Mouse (Mus musculus) MEL (cell line): ENCODE data around the gene Enox1. TPM values are rescaled to one million over a fixed set of nuclear protein-coding genes. Genes with fewer than 3 reads are reported as not detected.

Experiments
- DNase-seq: peaks from one replicate; pipeline ENCODE4 v3.0.0; 2011; ENCODE audit warnings: low read depth, low spot score
- H3K27ac ChIP-seq: 2 replicates; pipeline ENCODE4 v1.5.1; 2012; ENCODE audit warnings: low read depth, mild to moderate bottlenecking, control low read depth, low read length, moderate library complexity; ENCODE audit not compliant: control insufficient read depth
- H3K27me3 ChIP-seq, 2 experiments: fragments of 150-350 bp in 1 of 2; sonication (generic) in 1 of 2; 2 replicates each; pipeline ENCODE4 v1.6.1; 2012; ENCODE audit warnings: low read length in 2 of 2, mild to moderate bottlenecking in 2 of 2, improper control_type of control experiment in 1 of 2, moderate library complexity in 1 of 2; ENCODE audit not compliant: insufficient read depth in 2 of 2, control insufficient read depth in 1 of 2
- H3K36me3 ChIP-seq, 2 experiments: 2 replicates each; pipeline ENCODE4 v1.6.1; 2012 to 2014; ENCODE audit warnings: low read length in 2 of 2, improper control_type of control experiment in 1 of 2, inconsistent platforms in 1 of 2, mild to moderate bottlenecking in 1 of 2; ENCODE audit not compliant: insufficient read depth in 2 of 2, control insufficient read depth in 1 of 2
- H3K4me1 ChIP-seq, 2 experiments: fragments of 150-350 bp in 1 of 2; sonication (generic) in 1 of 2; 2 replicates each; pipeline ENCODE4 v1.6.1; 2012; ENCODE audit warnings: low read length in 2 of 2, improper control_type of control experiment in 1 of 2, mild to moderate bottlenecking in 1 of 2; ENCODE audit not compliant: insufficient read depth in 2 of 2, control insufficient read depth in 1 of 2
- H3K4me3 ChIP-seq, 2 experiments: fragments of 150-350 bp in 1 of 2; sonication (generic) in 1 of 2; 2 replicates each; pipeline ENCODE4 v1.5.1; 2012; ENCODE audit warnings: low read depth in 2 of 2, low read length in 2 of 2, mild to moderate bottlenecking in 2 of 2, moderate library complexity in 2 of 2, control low read depth in 1 of 2, improper control_type of control experiment in 1 of 2; ENCODE audit not compliant: control insufficient read depth in 1 of 2, insufficient read depth in 1 of 2
- H3K79me2 ChIP-seq: 2 replicates; pipeline ENCODE4 v1.6.1; 2012; ENCODE audit warnings: mild to moderate bottlenecking, low read length, moderate library complexity; ENCODE audit not compliant: control insufficient read depth, poor library complexity, insufficient read depth
- H3K9ac ChIP-seq: 2 replicates; pipeline ENCODE4 v1.6.1; 2012; ENCODE audit warnings: low read depth, mild to moderate bottlenecking, control low read depth, low read length, moderate library complexity; ENCODE audit not compliant: control insufficient read depth, poor library complexity, severe bottlenecking
- H3K9me3 ChIP-seq: fragments of 150-350 bp; sonication (generic); replicated peaks from 2 replicates; pipeline ENCODE4 v1.6.1; 2012; ENCODE audit warnings: mild to moderate bottlenecking, low read length, improper control_type of control experiment, moderate library complexity; ENCODE audit not compliant: insufficient read depth
- CHD2 ChIP-seq: IDR thresholded peaks from 2 replicates; pipeline ENCODE4 v1.6.1; 2011; ENCODE audit warnings: low read length, improper control_type of control experiment
- E2F4 ChIP-seq: IDR thresholded peaks from 2 replicates; pipeline ENCODE4 v1.6.1; 2011; ENCODE audit warnings: low read depth, low read length, improper control_type of control experiment, borderline replicate concordance
- ELF1 ChIP-seq: IDR thresholded peaks from 2 replicates; pipeline ENCODE4 v1.6.1; 2014; ENCODE audit warnings: low read depth, mild to moderate bottlenecking, inconsistent platforms, low read length, improper control_type of control experiment, moderate library complexity
- ETS1 ChIP-seq: IDR thresholded peaks from 2 replicates; pipeline ENCODE4 v1.6.1; 2012; ENCODE audit warnings: low read depth, mild to moderate bottlenecking, inconsistent platforms, low read length, improper control_type of control experiment, moderate library complexity
- GATA1 ChIP-seq: IDR thresholded peaks from 2 replicates; pipeline ENCODE4 v1.6.1; 2011; ENCODE audit warnings: low read depth, low read length, improper control_type of control experiment
- HCFC1 ChIP-seq: IDR thresholded peaks from 2 replicates; pipeline ENCODE4 v1.6.1; 2012; ENCODE audit warnings: low read depth, mild to moderate bottlenecking, inconsistent platforms, low read length, improper control_type of control experiment, moderate library complexity
- MXI1 ChIP-seq: IDR thresholded peaks from 2 replicates; pipeline ENCODE4 v1.6.1; 2011; ENCODE audit warnings: mild to moderate bottlenecking, low read depth, low read length, improper control_type of control experiment
- POLR2A ChIP-seq, 2 experiments: IDR thresholded peaks; 2 replicates each; pipeline ENCODE4 v1.6.1; 2011 to 2012; ENCODE audit warnings: low read length in 2 of 2, mild to moderate bottlenecking in 2 of 2, control low read depth in 1 of 2, improper control_type of control experiment in 1 of 2, low read depth in 1 of 2, moderate library complexity in 1 of 2; ENCODE audit not compliant: control insufficient read depth in 1 of 2, insufficient read depth in 1 of 2, poor library complexity in 1 of 2
- POLR2AphosphoS2 ChIP-seq: IDR thresholded peaks from 2 replicates; pipeline ENCODE4 v1.6.1; 2011; ENCODE audit warnings: low read length, improper control_type of control experiment
- RAD21 ChIP-seq: IDR thresholded peaks from 2 replicates; pipeline ENCODE4 v1.6.1; 2011; ENCODE audit warnings: mild to moderate bottlenecking, low read depth, low read length, improper control_type of control experiment
- SIN3A ChIP-seq: IDR thresholded peaks from 2 replicates; pipeline ENCODE4 v1.6.1; 2012; ENCODE audit warnings: low read length, improper control_type of control experiment, inconsistent platforms
- TBP ChIP-seq: IDR thresholded peaks from 2 replicates; pipeline ENCODE4 v1.8.0; 2011; ENCODE audit warnings: low read depth, low read length, improper control_type of control experiment
- UBTF ChIP-seq: IDR thresholded peaks from 2 replicates; pipeline ENCODE4 v1.6.1; 2012; ENCODE audit warnings: low read depth, mild to moderate bottlenecking, inconsistent platforms, low read length, improper control_type of control experiment, moderate library complexity, borderline replicate concordance; ENCODE audit not compliant: insufficient read depth
- ZKSCAN1 ChIP-seq: IDR thresholded peaks from 2 replicates; pipeline ENCODE4 v1.6.1; 2012; ENCODE audit warnings: low read depth, mild to moderate bottlenecking, inconsistent platforms, low read length, improper control_type of control experiment, moderate library complexity
- polyA plus RNA-seq, 2 experiments: library from polyadenylated mRNA; stranded (reverse) in 1 of 2; unstranded in 1 of 2; fragments of >175 nt in 1 of 2; fragments of >200 nt in 1 of 2; gene quantifications; 2 replicates each; pipeline versions ENCODE4 v1.2.1 to v1.2.4; 2012; ENCODE audit warnings: low replicate concordance in 2 of 2, low read depth in 1 of 2; ENCODE audit not compliant: insufficient read length in 2 of 2, insufficient read depth in 1 of 2, missing spikeins in 1 of 2
- total RNA-seq: library from RNA; depleted of rRNA; stranded (reverse); fragments of 300-350 nt; gene quantifications from 2 replicates; pipeline ENCODE4 v1.2.3, GENCODE M21; 2012

Enox1 gene
- total and polyA plus RNA-seq, 3 experiments = not detected

DNA sequence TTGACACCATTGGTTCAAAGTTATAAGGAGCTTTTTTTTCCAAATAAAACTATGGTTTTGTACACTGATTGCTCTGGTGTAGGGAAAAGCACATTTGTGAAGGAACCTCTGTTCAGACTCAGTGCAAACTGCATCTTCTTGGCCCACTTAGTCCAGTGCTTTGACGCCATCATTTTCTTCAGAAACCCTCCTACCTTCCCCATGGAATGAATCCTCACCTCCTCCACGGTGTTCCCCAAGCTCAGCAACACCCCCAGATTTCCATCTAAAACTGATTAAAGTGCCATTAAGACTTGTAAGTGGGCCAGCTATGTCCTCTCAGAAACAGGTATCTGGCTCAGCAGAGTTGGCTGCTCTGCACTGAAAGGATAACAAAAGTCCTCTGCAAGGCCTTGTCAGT, 167.8 kb downstream of the Enox1 start:
- Histone ChIP-seq H3K79me2 (no peaks in the 10 kb centered on the region), H3K9ac (no peak overlapping the region), H3K9me3 (no peaks in the 10 kb centered on the region), H3K27me3 (no peaks in the 10 kb centered on the region), H3K4me1 (no peaks in the 10 kb centered on the region), H3K36me3 (no peaks in the 10 kb centered on the region), H3K27ac (no peak overlapping the region), H3K4me3 (no peak overlapping the region)
- no peak for TF ChIP-seq RAD21
- DNase-seq = no peak

DNA sequence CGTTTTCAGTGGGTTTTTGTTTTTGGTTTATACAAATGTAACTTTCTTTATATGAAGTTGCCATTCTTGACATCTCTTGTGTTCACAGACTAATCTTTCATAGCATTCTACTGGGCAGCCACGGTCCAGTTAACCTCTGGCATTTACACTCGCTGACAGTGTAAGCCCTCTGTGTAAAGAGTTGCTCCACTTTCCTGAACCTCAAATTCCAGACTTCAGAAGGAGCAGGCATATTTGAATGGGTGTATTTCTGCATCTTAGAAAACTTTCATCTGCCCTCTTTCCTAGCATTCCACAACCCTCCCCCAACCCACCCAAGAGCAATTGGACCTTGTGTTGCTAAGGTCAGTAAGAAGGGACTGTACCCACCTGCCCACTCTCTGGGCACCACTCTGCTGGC, 171.1 kb downstream of the Enox1 start:
- no peak for TF ChIP-seq POLR2AphosphoS2
- no peaks in the 10 kb centered on the region for H3K79me2 ChIP-seq
- no peaks in the 10 kb centered on the region for H3K4me1 ChIP-seq
- no peak overlapping the region for H3K4me3 ChIP-seq
- H3K9me3 ChIP-seq = no peaks in the 10 kb centered on the region
- no peak overlapping the region for H3K9ac ChIP-seq
- H3K27ac ChIP-seq = no peak overlapping the region
- DNase-seq = no peak
- no peaks in the 10 kb centered on the region for H3K36me3 ChIP-seq
- no peaks in the 10 kb centered on the region for H3K27me3 ChIP-seq

DNA sequence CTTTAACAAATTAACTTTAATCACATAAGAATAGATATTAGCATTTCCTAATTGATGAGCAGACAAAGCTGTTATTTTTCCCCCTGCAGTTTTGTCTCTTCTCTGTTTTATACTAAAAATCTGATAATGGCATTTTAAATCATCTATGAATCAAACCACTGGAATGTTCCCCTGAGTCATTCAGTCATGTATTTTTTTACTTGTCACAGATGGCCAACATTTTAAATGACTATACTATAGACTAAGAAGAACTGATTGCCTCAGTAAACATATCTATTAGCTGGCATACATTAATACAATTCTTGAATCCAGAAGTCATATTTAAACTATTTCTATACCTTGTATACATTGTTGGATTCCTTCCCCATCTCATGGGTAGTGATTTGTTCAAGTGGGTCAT, 173.2 kb downstream of the Enox1 start:
- no peaks in the 10 kb centered on the region for H3K4me1 ChIP-seq
- H3K9me3 ChIP-seq = no peaks in the 10 kb centered on the region
- no peaks in the 10 kb centered on the region for H3K27me3 ChIP-seq
- no peak overlapping the region for H3K27ac ChIP-seq
- no peak overlapping the region for H3K9ac ChIP-seq
- H3K36me3 ChIP-seq = no peaks in the 10 kb centered on the region
- no peak for DNase-seq
- TF ChIP-seq ETS1 (no peak), E2F4 (no peak), HCFC1 (no peak)
- no peaks in the 10 kb centered on the region for H3K79me2 ChIP-seq
- no peak overlapping the region for H3K4me3 ChIP-seq

DNA sequence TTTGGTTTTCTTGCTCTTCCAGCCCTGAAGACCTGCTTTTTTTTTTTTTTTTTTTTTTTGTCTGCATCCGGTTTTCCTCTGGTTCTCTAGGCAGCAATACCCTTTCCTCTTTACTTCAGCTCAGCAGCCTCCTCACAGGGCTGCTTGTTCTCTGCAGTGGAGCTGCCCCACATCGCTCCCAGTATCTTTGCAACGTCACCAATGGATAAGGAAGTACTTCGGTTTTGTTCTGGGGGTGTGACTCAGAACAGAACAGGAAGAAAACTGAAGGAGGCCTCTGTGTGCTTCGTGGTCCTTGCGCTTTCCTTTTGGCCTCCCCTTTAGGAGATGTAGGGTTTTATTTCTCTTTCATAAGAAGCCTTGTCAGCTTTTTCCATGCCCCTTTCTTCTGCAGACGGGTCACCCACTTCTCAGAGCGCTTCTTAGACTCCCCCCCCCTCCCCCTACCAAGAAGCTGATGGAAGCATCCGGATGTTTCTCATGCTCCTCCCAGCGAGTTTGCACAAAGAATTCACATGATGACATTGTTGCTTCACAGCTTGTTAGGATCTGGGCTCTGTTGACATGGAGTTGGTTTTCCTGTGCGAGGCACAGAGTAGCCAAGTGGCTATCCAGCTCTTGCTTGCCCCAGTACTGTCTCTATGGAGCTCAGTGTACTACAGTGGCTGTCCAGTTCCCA, 187.2 kb downstream of the Enox1 start:
- Histone ChIP-seq H3K9me3 (no peaks in the 10 kb centered on the region), H3K36me3 (no peaks in the 10 kb centered on the region), H3K9ac (no peak overlapping the region), H3K27ac (no peak overlapping the region), H3K27me3 (no peaks in the 10 kb centered on the region), H3K4me3 (no peak overlapping the region), H3K4me1 (no peaks in the 10 kb centered on the region), H3K79me2 (no peaks in the 10 kb centered on the region)
- no peak for TF ChIP-seq GATA1
- TF ChIP-seq ZKSCAN1 = no peak
- no peak for TF ChIP-seq ELF1
- no peak for TF ChIP-seq MXI1
- no peak for TF ChIP-seq UBTF
- no peak for TF ChIP-seq SIN3A
- TF ChIP-seq CHD2 = no peak
- no peak for TF ChIP-seq POLR2A (IDR thresholded peaks at IDR 0.05; ENCODE audit: control insufficient read depth in 1 of 2, insufficient read depth in 1 of 2, low read depth in 1 of 2, low read length in 2 of 2, poor library complexity in 1 of 2)
- TF ChIP-seq TBP = no peak
- DNase-seq = no peak
